Mouse (Mus musculus) liver, adult (tissue): ENCODE data around the gene Plekha5.

Experiments
- GATA4 ChIP-seq: IDR thresholded peaks from 2 replicates; pipeline ENCODE4 v1.6.1; 2014; ENCODE audit warnings: mild to moderate bottlenecking, low read length; ENCODE audit not compliant: insufficient replicate concordance

The Plekha5 gene

GRCm38 (mm10) chr6:140498074-140498473 lies 74.2 kb downstream of the Plekha5 start:
- TF ChIP-seq GATA4, result no peak

GRCm38 (mm10) chr6:140498958-140499357 lies 75.1 kb downstream of the Plekha5 start:
- TF ChIP-seq GATA4, result no peak

- no peak for TF ChIP-seq GATA4
Measured at GRCm38 (mm10) chr6:140501841-140502240, 78.0 kb downstream of the Plekha5 start.

GRCm38 (mm10) chr6:140504796-140505195 lies 80.9 kb downstream of the Plekha5 start:
- TF ChIP-seq GATA4, result no peak

GRCm38 (mm10) chr6:140507605-140508004 lies 83.8 kb downstream of the Plekha5 start:
- TF ChIP-seq GATA4, result no peak

- no peak for TF ChIP-seq GATA4
Measured at GRCm38 (mm10) chr6:140508475-140509150, 84.8 kb downstream of the Plekha5 start.

GRCm38 (mm10) chr6:140509151-140509530 lies 85.3 kb downstream of the Plekha5 start:
- no peak for TF ChIP-seq GATA4

GRCm38 (mm10) chr6:140512016-140512415 lies 88.2 kb downstream of the Plekha5 start:
- no peak for TF ChIP-seq GATA4

GRCm38 (mm10) chr6:140512427-140512826 lies 88.6 kb downstream of the Plekha5 start:
- no peak for TF ChIP-seq GATA4

GRCm38 (mm10) chr6:140514205-140515110 lies 90.6 kb downstream of the Plekha5 start:
- no peak for TF ChIP-seq GATA4

GRCm38 (mm10) chr6:140515550-140515949 lies 91.7 kb downstream of the Plekha5 start:
- no peak for TF ChIP-seq GATA4

- TF ChIP-seq GATA4, result no peak
Measured at GRCm38 (mm10) chr6:140516202-140516601, 92.3 kb downstream of the Plekha5 start.

- no peak for TF ChIP-seq GATA4
Measured at GRCm38 (mm10) chr6:140517188-140517587, 93.3 kb downstream of the Plekha5 start.

- no peak for TF ChIP-seq GATA4
Measured at GRCm38 (mm10) chr6:140519019-140519418, 95.2 kb downstream of the Plekha5 start.

- TF ChIP-seq GATA4, result no peak
Measured at GRCm38 (mm10) chr6:140519488-140520159, 95.8 kb downstream of the Plekha5 start.

- no peak for TF ChIP-seq GATA4
Measured at GRCm38 (mm10) chr6:140520961-140521360, 97.1 kb downstream of the Plekha5 start.

- TF ChIP-seq GATA4, result no peak
Measured at GRCm38 (mm10) chr6:140521832-140522231, 98.0 kb downstream of the Plekha5 start.
